Mouse (Mus musculus) myocyte (in vitro differentiated cells): ENCODE measurements around the gene Tectb. TPM values are rescaled to one million over a fixed set of nuclear protein-coding genes. Genes with fewer than 3 reads are reported as not detected.
"Not testable (repeated sequence)": the region's sequence is repeated elsewhere in the genome, so short reads cannot be mapped to it uniquely, and the experiment has no call there.

ENCODE experiments used
- H3K27me3 ChIP-seq: one replicate; pipeline ENCODE4 v1.6.1; 2011; ENCODE audit not compliant: control insufficient read depth, insufficient read depth, insufficient read length
- H3K36me3 ChIP-seq: one replicate; pipeline ENCODE4 v1.6.1; 2011; ENCODE audit not compliant: control insufficient read depth, insufficient read depth
- H3K4me2 ChIP-seq: one replicate; pipeline ENCODE4 v1.6.1; 2011; ENCODE audit warnings: low read depth, control low read depth
- H3K4me3 ChIP-seq: one replicate; pipeline ENCODE4 v1.5.1; 2011; ENCODE audit warnings: mild to moderate bottlenecking, control low read depth, moderate library complexity
- H3K79me2 ChIP-seq: one replicate; pipeline ENCODE4 v1.6.1; 2011; ENCODE audit not compliant: control insufficient read depth, insufficient read depth
- H3ac ChIP-seq: one replicate; pipeline ENCODE4 v1.6.1; 2011; ENCODE audit not compliant: control insufficient read depth, insufficient read length
- CEBPB ChIP-seq: IDR thresholded peaks from 2 replicates; pipeline ENCODE4 v1.6.1; 2011; ENCODE audit warnings: mild to moderate bottlenecking, moderate library complexity; ENCODE audit not compliant: poor library complexity, insufficient read depth, severe bottlenecking
- E2F4 ChIP-seq: IDR thresholded peaks from one replicate; pipeline ENCODE4 v1.6.1; 2011; ENCODE audit warnings: mild to moderate bottlenecking, control low read depth, moderate library complexity; ENCODE audit not compliant: insufficient read depth
- MAX ChIP-seq: IDR thresholded peaks from one replicate; pipeline ENCODE4 v1.6.1; 2011; ENCODE audit warnings: low read depth, mild to moderate bottlenecking, control low read depth
- MYOD1 ChIP-seq, 3 experiments: IDR thresholded peaks; one replicate each; pipeline ENCODE4 v1.6.1; 2011; ENCODE audit warnings: control low read depth in 2 of 3, low read depth in 2 of 3, mild to moderate bottlenecking in 2 of 3, moderate library complexity in 1 of 3; ENCODE audit not compliant: insufficient read length in 2 of 3, control insufficient read depth in 1 of 3
- MYOG ChIP-seq, 3 experiments: IDR thresholded peaks; one replicate each; pipeline ENCODE4 v1.6.1; 2011; ENCODE audit warnings: control low read depth in 2 of 3, low read depth in 2 of 3, mild to moderate bottlenecking in 2 of 3; ENCODE audit not compliant: insufficient read length in 2 of 3, control insufficient read depth in 1 of 3, insufficient read depth in 1 of 3
- POLR2A ChIP-seq: IDR thresholded peaks from one replicate; pipeline ENCODE4 v1.6.1; 2011; ENCODE audit warnings: low read depth, mild to moderate bottlenecking, control low read depth, moderate library complexity; ENCODE audit not compliant: insufficient read length
- POLR2AphosphoS2 ChIP-seq: IDR thresholded peaks from one replicate; pipeline ENCODE4 v1.6.1; 2011; ENCODE audit warnings: low read depth, control low read depth; ENCODE audit not compliant: insufficient read length
- REST ChIP-seq: IDR thresholded peaks from one replicate; pipeline ENCODE4 v1.6.1; 2011; ENCODE audit warnings: mild to moderate bottlenecking, control low read depth, moderate library complexity; ENCODE audit not compliant: insufficient read depth, insufficient read length
- SRF ChIP-seq: IDR thresholded peaks from one replicate; pipeline ENCODE4 v1.6.1; 2011; ENCODE audit warnings: low read depth; ENCODE audit not compliant: control insufficient read depth, insufficient read length
- TCF12 ChIP-seq: IDR thresholded peaks from one replicate; pipeline ENCODE4 v1.6.1; 2011; ENCODE audit warnings: mild to moderate bottlenecking, control low read depth; ENCODE audit not compliant: poor library complexity, insufficient read depth, severe bottlenecking
- TCF3 ChIP-seq: IDR thresholded peaks from one replicate; pipeline ENCODE4 v1.6.1; 2011; ENCODE audit warnings: low read depth, control low read depth; ENCODE audit not compliant: insufficient read length
- USF1 ChIP-seq: IDR thresholded peaks from one replicate; pipeline ENCODE4 v1.6.1; 2011; ENCODE audit warnings: low read depth, mild to moderate bottlenecking, control low read depth, moderate library complexity
- polyA plus RNA-seq: library from polyadenylated mRNA; unstranded; fragments of >200 nt; fragmentation: generic; extraction: Trizol; gene quantifications from one replicate; pipeline ENCODE4 v1.2.1, GENCODE M21; 2012; ENCODE audit warnings: missing spikeins

Tectb gene
- polyA plus RNA-seq, 1 experiment, result not detected

DNA sequence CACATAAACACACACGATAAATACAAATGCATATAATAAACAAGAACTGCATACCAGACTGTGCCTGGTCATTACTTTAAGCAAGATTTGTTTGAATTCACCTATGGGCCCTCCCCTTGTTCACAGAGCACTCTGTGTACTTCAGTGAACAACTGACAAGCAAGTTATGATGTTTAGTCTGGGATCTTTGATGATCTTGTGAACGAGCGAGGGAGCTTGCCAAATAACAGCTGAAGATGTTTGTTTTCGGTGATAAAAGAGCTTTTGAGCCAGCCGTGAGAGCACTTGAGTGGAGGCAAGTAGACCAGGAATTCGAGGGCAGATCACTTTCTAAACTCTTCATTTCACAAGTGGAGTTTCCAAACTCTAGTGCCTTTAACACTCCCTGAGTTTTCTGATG is 12.2 kb upstream of the Tectb start:
- Histone ChIP-seq H3K4me2 (no peak overlapping the region), H3K27me3 (no peaks in the 10 kb centered on the region), H3K4me3 (no peak overlapping the region), H3K36me3 (no peaks in the 10 kb centered on the region), H3ac (no peak overlapping the region), H3K79me2 (no peaks in the 10 kb centered on the region)
- TF ChIP-seq CEBPB, result no peak
- TF ChIP-seq POLR2AphosphoS2, result no peak
- TF ChIP-seq SRF, result no peak
- TF ChIP-seq USF1, result no peak
- no peak for TF ChIP-seq REST
- TF ChIP-seq POLR2A, result no peak
- no peak for TF ChIP-seq MYOG (IDR thresholded peaks at IDR 0.05; ENCODE audit: control insufficient read depth in 1 of 3, insufficient read depth in 1 of 3, insufficient read length in 2 of 3, low read depth in 2 of 3)
- no peak for TF ChIP-seq TCF12
- no peak for TF ChIP-seq MAX
- TF ChIP-seq TCF3, result no peak
- TF ChIP-seq MYOD1 (IDR thresholded peaks at IDR 0.05; ENCODE audit: control insufficient read depth in 1 of 3, insufficient read length in 2 of 3, low read depth in 2 of 3), result no peak
- TF ChIP-seq E2F4, result no peak

DNA sequence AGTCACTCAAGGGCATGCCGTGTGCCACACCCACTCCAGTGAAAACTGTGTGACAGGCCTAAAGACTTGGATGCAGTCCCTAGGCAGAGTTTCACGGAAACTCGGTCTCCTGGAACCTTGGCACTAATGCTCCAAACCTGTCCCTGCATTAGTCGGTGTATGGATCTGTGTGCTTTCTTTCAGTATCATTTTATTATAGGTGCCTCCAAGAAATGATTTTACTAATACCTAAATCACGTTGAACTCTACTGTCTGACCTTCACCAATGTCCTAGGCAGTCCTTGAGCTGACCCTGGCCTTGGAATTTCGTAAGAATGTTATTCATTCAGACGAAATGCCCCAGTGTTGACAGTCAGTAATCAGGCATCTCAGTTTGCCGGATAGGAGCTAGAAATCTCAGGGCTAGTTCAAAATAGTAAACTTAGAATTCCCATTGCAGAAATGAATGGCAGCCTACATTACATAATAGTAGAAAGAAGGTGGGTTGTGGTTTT is 11.2 kb upstream of the Tectb start:
- not testable (repeated sequence) for H3ac ChIP-seq, H3K27me3 ChIP-seq, H3K4me3 ChIP-seq, H3K4me2 ChIP-seq, H3K79me2 ChIP-seq, H3K36me3 ChIP-seq

DNA sequence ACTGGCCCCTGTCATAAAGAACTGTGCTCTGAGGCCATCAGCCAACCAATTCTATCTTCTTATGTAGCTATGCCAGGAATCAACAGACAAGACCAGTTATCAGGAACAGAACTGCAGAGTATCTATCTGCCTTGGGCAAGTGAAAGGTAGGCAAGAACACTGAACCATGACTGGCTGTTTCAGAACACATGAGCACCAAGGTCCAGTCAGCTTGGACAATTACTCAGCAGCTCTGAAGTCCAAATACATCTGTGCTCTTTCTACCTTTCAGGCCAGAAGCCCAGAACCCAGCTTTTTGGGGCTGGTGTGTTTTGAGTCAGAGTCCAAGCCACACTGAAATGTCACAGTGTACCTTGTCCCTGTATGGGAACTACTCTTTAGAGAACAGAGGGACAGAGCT is 10.1 kb upstream of the Tectb start:
- H3ac ChIP-seq, result no peak overlapping the region
- H3K27me3 ChIP-seq, result no peaks in the 10 kb centered on the region
- H3K36me3 ChIP-seq, result no peaks in the 10 kb centered on the region
- no peak overlapping the region for H3K4me3 ChIP-seq
- TF ChIP-seq USF1, result no peak
- TF ChIP-seq MYOD1 (IDR thresholded peaks at IDR 0.05; ENCODE audit: control insufficient read depth in 1 of 3, insufficient read length in 2 of 3, low read depth in 2 of 3), result no peak
- no peaks in the 10 kb centered on the region for H3K79me2 ChIP-seq
- H3K4me2 ChIP-seq, result no peak overlapping the region

DNA sequence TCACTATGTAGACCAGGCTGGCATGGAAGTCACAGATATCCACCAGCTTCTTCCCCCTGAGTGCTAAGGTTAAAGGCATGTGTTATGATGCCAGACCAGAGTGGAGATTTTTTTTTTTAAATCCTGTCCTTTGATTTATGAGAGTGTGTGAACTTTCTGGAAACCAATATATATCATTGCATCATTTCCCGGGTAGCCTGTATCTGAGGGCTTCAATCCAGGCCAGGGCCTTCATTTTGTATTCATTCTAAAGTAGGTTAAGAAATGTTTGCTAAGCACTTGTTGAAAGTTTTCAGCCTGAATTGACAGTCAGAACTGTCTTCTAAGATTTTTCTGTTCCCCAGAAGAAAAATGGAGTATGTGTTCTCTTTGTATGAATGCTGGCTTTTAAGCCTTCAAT is 8.9 kb upstream of the Tectb start:
- Histone ChIP-seq H3K79me2 (no peaks in the 10 kb centered on the region), H3K4me3 (no peak overlapping the region), H3ac (no peak overlapping the region), H3K36me3 (no peaks in the 10 kb centered on the region), H3K4me2 (no peak overlapping the region), H3K27me3 (peaks cover 11% of the 10 kb centered on the region)
- TF ChIP-seq REST, result no peak
- TF ChIP-seq MAX, result no peak
- no peak for TF ChIP-seq TCF12

DNA sequence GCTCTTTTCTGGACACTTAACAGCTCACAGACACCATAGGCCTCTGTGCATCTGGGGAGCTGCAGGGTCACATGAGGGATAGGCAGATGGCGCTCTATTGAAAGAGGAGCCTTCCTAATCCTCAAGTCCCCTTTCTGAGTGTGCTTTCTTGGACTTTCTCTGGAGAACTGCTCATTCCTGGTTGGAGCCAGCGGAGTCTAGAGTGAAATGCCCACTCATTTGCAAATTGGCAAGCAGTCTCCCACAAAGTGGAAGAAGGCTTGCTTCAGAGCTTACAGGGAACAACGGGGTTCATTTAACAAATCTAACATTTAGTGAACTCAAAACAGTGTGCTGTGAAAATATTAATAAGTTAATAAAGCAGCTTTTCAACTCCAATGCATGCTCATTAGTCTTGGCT is 3.4 kb upstream of the Tectb start:
- TF ChIP-seq USF1 (no peak), CEBPB (no peak), E2F4 (no peak), MYOD1 (IDR thresholded peaks at IDR 0.05; ENCODE audit: control insufficient read depth in 1 of 3, insufficient read length in 2 of 3, low read depth in 2 of 3) (no peak), SRF (no peak), TCF3 (no peak), MYOG (IDR thresholded peaks at IDR 0.05; ENCODE audit: control insufficient read depth in 1 of 3, insufficient read depth in 1 of 3, insufficient read length in 2 of 3, low read depth in 2 of 3) (no peak), TCF12 (no peak), POLR2AphosphoS2 (no peak), REST (no peak), MAX (no peak), POLR2A (no peak)
- H3K79me2 ChIP-seq, result no peaks in the 10 kb centered on the region
- H3K36me3 ChIP-seq, result no peaks in the 10 kb centered on the region
- peaks cover 40% of the 10 kb centered on the region for H3K27me3 ChIP-seq
- no peak overlapping the region for H3ac ChIP-seq
- H3K4me2 ChIP-seq, result no peak overlapping the region
- no peak overlapping the region for H3K4me3 ChIP-seq

DNA sequence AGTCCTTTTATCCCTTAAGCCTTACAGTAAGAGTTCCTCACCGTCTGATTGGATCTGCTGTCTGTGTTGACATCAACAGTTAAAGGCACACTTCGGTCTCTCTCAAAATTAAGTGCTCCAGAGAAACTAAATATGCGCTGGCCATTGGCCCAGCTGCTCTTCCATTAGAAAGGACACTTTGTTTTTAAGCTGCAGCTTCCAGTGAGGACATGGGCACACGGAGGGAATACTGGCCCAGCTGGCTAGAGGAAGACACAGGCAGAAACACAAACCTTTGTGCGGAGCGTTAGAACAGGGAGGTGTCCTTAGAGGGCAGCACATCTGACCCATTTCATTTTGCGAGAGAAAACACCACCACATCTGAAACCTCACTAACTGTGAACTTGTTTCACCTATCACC is 3.9 kb downstream of the Tectb start:
- Histone ChIP-seq H3ac (no peak overlapping the region), H3K27me3 (peaks cover 23% of the 10 kb centered on the region), H3K36me3 (no peaks in the 10 kb centered on the region), H3K4me2 (no peak overlapping the region), H3K4me3 (no peak overlapping the region), H3K79me2 (no peaks in the 10 kb centered on the region)
- TF ChIP-seq E2F4, result no peak
- TF ChIP-seq MYOD1 (IDR thresholded peaks at IDR 0.05; ENCODE audit: control insufficient read depth in 1 of 3, insufficient read length in 2 of 3, low read depth in 2 of 3), result no peak
- TF ChIP-seq USF1, result no peak
- TF ChIP-seq TCF12, result no peak
- no peak for TF ChIP-seq SRF
- no peak for TF ChIP-seq TCF3
- no peak for TF ChIP-seq REST
- TF ChIP-seq CEBPB, result no peak
- TF ChIP-seq POLR2AphosphoS2, result no peak
- TF ChIP-seq POLR2A, result no peak
- no peak for TF ChIP-seq MYOG (IDR thresholded peaks at IDR 0.05; ENCODE audit: control insufficient read depth in 1 of 3, insufficient read depth in 1 of 3, insufficient read length in 2 of 3, low read depth in 2 of 3)
